ENCODE assay signal across 26 mouse cellular contexts in the genomic region with DNA sequence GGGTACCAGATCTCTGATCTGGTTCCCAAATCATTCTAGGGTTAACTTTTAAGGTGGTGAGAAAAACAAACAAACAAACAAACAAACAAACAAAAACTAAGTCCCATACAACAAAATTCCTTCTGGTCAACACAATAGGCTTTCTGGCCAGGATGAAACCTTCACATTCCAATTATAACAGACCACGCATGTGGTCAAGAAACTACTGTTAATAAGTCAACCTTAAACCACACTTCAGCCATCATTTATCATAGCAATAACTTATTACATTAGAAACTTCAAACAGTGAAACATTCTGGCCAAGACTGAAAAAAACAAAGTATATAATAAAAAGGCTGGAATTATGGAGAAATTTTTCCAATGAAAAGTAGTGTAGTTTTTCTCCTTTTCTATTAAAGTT.
"Had no signal": no experiment of that assay in that cellular context is flagged by ENCODE, and none has a peak within 500 bp of the region (broad histone marks: within the 10 kb centered on the region; RNA-seq: fewer than 3 reads in every experiment).

No protein-coding gene starts in this region.

- H3K36me3 ChIP-seq: heart, embryonic 10.5 days; heart, embryonic 12.5 days; heart, embryonic 13.5 days; heart, embryonic 15.5 days; hindbrain, embryonic 10.5 days; hindbrain, embryonic 12.5 days; hindbrain, embryonic 13.5 days; hindbrain, embryonic 15.5 days; intestine, embryonic 15.5 days; kidney, embryonic 15.5 days had no signal

- H3K27ac ChIP-seq: heart, embryonic 10.5 days; heart, embryonic 13.5 days; heart, embryonic 15.5 days; hindbrain, embryonic 10.5 days; hindbrain, embryonic 12.5 days; hindbrain, embryonic 13.5 days; hindbrain, embryonic 14.5 days; hindbrain, embryonic 15.5 days; hindbrain, postnatal 0 days; intestine, embryonic 15.5 days; kidney, embryonic 15.5 days; kidney, postnatal 0 days; layer of hippocampus, adult 2 months; left cerebral cortex, adult 2 months had no signal

- H3K27me3 ChIP-seq: heart, embryonic 12.5 days; heart, embryonic 13.5 days; heart, embryonic 15.5 days; hindbrain, embryonic 12.5 days; hindbrain, embryonic 13.5 days; hindbrain, embryonic 15.5 days; intestine, embryonic 15.5 days; kidney, embryonic 15.5 days had no signal

- H3K4me1 ChIP-seq: heart, embryonic 10.5 days; heart, embryonic 12.5 days; heart, embryonic 13.5 days; heart, embryonic 15.5 days; hindbrain, embryonic 10.5 days; hindbrain, embryonic 12.5 days; hindbrain, embryonic 13.5 days; hindbrain, embryonic 15.5 days; intestine, embryonic 15.5 days; kidney, embryonic 15.5 days had no signal

- DNase-seq: heart, postnatal 10 days; heart, postnatal 14 days; heart, postnatal 36 days; heart, postnatal 4 days; kidney, adult 11 months; kidney, adult 18-20 months; kidney, postnatal 10 days; kidney, postnatal 14 days; kidney, postnatal 25 days; layer of hippocampus, adult 9-11 months; layer of hippocampus, postnatal 36 days had no signal

- H3K4me3 ChIP-seq: heart, embryonic 10.5 days; heart, embryonic 12.5 days; heart, embryonic 13.5 days; heart, embryonic 15.5 days; hindbrain, embryonic 10.5 days; hindbrain, embryonic 12.5 days; hindbrain, embryonic 13.5 days; hindbrain, embryonic 15.5 days; intestine, embryonic 15.5 days; kidney, embryonic 15.5 days; layer of hippocampus, adult 2 months; left cerebral cortex, adult 2 months had no signal
